Mouse (Mus musculus): ENCODE results near the gene Tns1.

- TF ChIP-seq USF1 (IDR thresholded peaks at IDR 0.05; ENCODE audit: low read depth) (no peak), POLR2A (IDR thresholded peaks at IDR 0.05; ENCODE audit: insufficient read length, low read depth) (no peak), TCF12 (IDR thresholded peaks at IDR 0.05; ENCODE audit: insufficient read depth, poor library complexity, severe bottlenecking) (no peak), REST (IDR thresholded peaks at IDR 0.05; ENCODE audit: insufficient read depth, insufficient read length) (no peak)
Observed at GRCm38 (mm10) chr1:74113071-74113470, 11.2 kb downstream of the Tns1 start.
